Mouse (Mus musculus): Measurements from ENCODE around the gene Pgd.
"Not testable (repeated sequence)": the region's sequence is repeated elsewhere in the genome, so short reads cannot be mapped to it uniquely, and the experiment has no call there.

DNA sequence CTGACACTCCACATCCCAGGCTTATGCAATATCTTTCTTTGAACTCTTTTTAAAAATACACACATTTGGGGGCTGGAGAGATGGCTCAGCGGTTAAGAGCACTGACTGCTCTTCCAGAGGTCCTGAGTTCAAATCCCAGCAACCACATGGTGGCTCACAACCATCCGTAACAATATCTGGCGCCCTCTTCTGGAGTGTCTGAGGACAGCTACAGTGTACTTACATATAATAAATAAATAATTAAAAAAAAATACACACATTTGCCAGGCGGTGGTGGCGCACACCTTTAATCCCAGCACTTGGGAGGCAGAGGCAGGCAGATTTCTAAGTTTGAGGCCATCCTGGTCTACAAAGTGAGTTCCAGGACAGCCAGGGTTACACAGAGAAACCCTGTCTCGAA lies 44.9 kb upstream of the Pgd start:
- TF ChIP-seq POLR2AphosphoS2 (IDR thresholded peaks at IDR 0.05; ENCODE audit: insufficient read length, low read depth); MYOG (IDR thresholded peaks at IDR 0.05; ENCODE audit: control insufficient read depth in 1 of 3, insufficient read depth in 1 of 3, insufficient read length in 2 of 3, low read depth in 2 of 3); POLR2A (IDR thresholded peaks at IDR 0.05; ENCODE audit: insufficient read length, low read depth); E2F4 (IDR thresholded peaks at IDR 0.05; ENCODE audit: insufficient read depth); TCF12 (IDR thresholded peaks at IDR 0.05; ENCODE audit: insufficient read depth, poor library complexity, severe bottlenecking); USF1 (IDR thresholded peaks at IDR 0.05; ENCODE audit: low read depth); TCF3 (IDR thresholded peaks at IDR 0.05; ENCODE audit: insufficient read length, low read depth); MYOD1 (IDR thresholded peaks at IDR 0.05; ENCODE audit: control insufficient read depth in 1 of 3, insufficient read length in 2 of 3, low read depth in 2 of 3); MAX (IDR thresholded peaks at IDR 0.05; ENCODE audit: low read depth); REST (IDR thresholded peaks at IDR 0.05; ENCODE audit: insufficient read depth, insufficient read length): not testable (repeated sequence)
